Mouse (Mus musculus): ENCODE data around the gene Olfr1389.

DNA sequence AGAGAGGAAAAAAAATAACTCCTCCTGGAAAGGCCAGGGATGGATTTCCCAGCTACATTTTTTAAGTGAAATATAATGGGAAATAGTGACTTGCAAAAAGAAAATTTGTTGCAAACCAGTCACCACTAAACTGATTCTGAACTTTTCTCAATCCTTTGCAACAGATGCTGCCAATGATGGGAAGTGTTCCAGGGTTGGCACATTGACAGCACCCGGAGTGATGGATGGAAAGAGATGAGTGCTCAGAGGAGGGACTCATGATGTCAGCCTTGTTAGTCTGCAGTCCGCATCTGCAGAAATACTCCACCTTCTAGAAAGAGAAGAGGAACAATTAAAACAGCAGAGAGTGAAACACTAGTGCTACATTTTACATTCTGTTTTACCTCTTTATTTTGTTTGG is 6.8 kb downstream of the Olfr1389 start:
- TF ChIP-seq CTCF (IDR thresholded peaks at IDR 0.05; ENCODE audit: extremely low read depth, insufficient read depth, low read length) (no peak), POLR2A (IDR thresholded peaks at IDR 0.05; ENCODE audit: extremely low read depth, insufficient read depth, low read length) (no peak)
